Mouse (Mus musculus) cerebellum, postnatal 10 days (tissue): ENCODE data around the gene Itga3.
A peak's percentile ranks its signal among the peaks of the same experiment; 100 is the strongest.

ENCODE experiments used
- DNase-seq, 2 experiments: peaks; one replicate each; pipeline ENCODE4 v3.0.0; 2021; ENCODE audit warnings: mixed read lengths in 2 of 2

The Itga3 gene

GRCm38 (mm10) chr11:95095596-95095995, 19.0 kb upstream of the Itga3 start:
- no peak for DNase-seq

DNA sequence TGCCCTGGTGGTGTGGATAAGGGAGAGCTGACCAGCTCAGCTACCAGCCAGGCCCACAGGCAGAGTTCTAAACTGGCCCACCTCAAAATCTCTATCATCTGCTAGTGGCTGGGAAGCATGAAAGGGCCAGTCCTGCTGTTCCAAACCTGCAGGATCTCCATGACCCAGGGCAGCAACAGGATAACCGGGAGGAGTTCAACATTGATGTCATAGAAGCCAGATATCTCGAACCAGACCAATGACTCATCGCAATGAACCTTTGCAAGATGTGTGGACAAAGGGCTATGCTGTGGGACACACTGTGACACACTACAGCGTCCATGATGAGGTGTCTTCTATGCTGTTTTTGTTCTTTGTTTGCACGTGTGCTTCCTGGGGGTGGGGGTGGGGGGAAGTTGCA, 16.5 kb upstream of the Itga3 start:
- DNase-seq, result no peak

- peak in 1 of 2 experiments; percentile 40 for DNase-seq
These were observed 12.5 kb upstream of the Itga3 start for GRCm38 (mm10) chr11:95088857-95089779.

- DNase-seq, result no peak
These were observed 11.7 kb upstream of the Itga3 start for GRCm38 (mm10) chr11:95088286-95088685.

DNA sequence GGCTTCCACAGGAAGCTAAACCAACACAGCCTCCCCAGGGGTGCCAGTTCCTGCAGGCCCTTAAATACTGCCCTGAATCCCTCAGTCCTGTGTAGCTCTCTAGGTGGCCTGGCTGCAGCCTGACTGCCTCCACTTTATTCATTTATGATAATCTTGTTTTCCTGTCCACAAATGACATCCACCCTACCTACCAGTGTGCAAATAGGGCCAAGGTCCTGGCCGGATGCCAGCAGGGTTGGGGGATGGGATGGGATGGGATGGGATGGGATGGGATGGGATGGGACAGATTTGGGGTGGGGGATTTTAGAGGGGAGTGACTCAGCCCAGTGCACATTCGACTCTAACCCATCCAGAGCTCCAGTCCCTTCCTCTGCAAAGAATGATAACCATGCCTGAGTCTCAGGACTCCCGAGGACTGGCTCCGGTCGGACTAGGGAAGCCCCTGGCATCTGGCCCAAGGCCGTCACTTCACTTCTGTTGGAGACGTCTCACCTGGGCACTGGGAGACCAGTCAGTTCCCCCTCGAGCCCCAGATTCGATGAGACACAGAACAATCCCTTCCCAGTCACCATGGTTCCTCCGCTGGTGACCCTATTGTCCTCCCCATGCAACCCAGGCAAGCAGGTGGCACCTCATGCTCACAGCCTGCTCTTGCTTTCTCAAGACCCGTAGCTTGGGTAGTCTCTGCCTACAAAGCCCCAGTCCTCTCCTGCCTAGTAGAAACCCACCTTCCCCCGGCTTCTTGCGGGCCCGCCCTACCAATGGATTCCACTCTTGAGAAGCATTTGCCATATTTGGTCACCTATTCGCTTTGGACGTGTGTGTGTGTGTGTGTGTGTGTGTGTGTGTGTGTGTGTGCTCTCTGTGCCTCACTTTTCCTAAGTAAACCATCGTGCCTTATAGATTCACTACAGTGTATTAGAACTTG, 11.0 kb upstream of the Itga3 start:
- peak; percentile 50 to 55 for DNase-seq

DNA sequence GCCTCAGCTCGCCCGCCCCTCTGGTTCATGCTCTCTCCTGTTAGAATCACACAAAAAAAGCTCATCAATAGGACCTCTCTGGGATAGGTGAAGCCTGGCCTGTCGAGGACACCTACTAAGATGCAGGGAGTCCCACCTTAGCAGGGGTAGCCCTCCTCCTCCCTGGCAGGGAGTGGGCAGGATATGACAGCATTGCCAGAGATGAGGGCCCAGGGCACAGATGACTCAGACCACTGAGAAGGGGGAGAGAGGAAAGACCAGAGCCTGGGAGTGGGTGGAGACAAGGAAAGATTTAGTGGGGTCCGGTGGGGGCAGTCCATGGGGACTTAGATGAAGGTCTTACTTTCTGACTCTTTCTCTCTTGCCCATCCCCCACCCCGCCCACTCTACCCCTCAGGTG, 9.6 kb upstream of the Itga3 start:
- no peak for DNase-seq

GRCm38 (mm10) chr11:95085710-95086109, 9.1 kb upstream of the Itga3 start:
- DNase-seq, result no peak

DNA sequence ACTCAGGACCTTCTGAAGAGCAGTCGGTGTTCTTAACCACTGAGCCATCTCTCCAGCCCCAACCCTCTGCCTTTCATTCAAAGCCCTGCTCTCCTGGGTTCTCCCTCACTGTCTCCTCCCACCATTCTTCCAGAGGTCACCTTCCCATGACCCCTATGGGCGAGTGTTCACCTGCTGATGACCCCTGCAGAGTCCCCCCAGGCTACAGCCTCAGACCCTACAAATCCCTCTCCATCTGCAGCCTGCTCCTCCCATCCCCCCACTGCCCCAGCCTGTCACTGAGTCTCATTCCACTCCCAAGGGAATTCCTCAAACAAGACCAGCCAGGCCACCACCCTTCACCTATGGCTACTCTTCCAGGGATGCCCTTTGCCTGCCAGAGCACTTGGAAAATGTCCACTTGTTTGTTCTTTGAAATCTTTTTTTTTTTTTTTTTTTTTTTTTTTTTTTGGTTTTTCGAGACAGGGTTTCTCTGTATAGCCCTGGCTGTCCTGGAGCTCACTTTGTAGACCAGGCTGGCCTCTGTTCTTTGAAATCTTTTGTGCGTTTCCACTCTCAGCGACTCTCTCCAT, 8.3 kb upstream of the Itga3 start:
- no peak for DNase-seq

DNA sequence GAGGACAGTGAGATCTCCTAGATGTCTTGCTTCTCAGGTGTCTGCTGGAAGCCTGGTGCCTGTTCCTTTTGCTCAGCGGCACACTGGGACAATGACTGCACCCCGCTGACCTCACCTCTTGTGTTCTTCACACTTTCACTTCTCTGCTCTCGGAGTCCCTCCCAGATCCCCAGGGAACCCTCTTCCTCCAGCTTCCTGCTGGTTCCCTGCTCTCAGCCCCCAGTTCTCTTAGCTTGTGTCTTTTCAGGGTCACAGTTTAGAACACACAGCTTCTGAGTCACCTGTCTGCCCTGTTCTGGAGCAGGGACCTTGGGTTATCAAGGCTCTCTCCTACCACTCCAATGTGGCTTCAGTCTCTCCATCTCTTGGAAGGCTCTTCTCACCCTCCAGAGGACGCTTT, 7.6 kb upstream of the Itga3 start:
- DNase-seq, result no peak

DNA sequence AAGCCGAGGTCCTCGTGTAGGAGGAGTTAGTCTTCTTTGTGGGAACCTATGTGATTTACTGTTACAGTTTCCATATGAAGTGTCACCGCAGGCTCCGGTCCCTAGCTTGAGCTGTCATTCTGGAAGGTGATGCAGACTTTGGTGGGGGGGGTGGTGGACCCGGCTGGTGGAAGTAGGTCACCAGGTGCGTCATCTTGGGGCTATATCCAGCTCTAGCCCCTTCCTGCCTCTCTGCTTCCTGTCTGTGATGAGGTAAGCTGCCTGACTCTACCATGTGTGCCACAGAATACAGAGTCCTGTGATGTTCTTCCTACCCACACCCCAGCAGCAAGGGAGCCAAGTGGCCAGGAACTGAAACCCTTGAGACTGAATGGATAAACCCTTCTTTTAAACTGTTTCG, 6.3 kb upstream of the Itga3 start:
- no peak for DNase-seq

DNA sequence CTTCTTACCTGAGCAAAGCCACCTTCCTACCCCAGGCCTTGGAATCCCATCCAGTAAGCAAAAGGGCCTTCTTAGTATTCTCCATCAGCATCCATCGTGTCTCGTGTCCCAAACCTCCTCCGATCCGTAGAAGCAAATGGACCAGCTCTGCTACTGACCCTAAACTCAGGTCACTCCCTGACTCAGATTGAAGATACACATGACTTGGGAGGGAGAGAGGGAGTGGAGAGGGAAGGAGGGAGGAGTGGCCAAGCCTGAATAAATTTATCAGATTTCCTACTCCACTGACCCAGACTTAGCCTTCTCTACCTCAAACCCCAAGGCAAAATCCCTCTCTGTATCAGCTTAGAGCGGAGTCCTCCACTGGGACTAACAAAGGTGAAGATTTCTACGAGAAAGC, 4.2 kb upstream of the Itga3 start:
- no peak for DNase-seq

GRCm38 (mm10) chr11:95079256-95079875, 2.8 kb upstream of the Itga3 start:
- DNase-seq, result peak in 1 of 2 experiments; percentile 49

DNA sequence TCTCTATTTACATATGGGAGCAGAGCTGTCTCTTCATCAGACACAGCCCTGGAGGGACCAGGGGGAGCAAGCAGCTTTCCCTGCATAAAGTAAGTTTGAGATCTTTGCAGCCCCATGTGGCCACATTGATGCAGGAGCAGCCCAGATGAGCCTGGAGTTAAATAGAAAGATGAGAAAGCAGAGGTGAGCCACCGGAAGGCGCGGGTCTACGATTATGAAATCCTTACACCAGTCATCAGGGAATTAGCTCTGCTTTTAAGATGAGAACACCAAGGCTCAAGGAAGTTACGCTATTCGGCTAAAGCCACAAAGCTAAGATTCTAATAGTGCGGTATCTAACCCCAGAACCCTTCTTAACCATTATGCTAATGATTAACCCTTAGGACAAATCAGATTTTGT, 1.4 kb upstream of the Itga3 start:
- no peak for DNase-seq

GRCm38 (mm10) chr11:95076041-95076535, 513 bp downstream of the Itga3 start:
- DNase-seq, result peak; percentile 86 to 88

- DNase-seq, result no peak
These were observed 1.2 kb downstream of the Itga3 start for GRCm38 (mm10) chr11:95075197-95076040.

DNA sequence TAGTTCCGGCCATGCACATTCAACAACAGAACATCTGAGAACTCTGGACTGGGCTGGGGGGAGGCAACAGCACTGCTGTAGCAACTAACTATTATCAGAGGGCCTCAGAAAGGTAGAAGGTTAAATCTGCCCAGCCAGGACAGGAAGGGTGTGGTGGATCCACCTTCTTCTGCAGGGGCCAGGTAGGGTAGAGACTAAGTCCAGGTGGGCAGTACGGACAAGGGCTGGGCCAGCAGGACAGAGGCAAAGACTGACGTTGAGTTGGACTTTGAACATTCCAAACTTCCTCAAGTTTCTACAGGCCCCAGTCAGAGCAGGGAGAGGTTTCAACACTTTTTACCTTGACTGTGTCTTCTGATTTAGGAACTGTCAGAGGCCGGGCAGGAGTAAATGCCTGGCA, 1.9 kb downstream of the Itga3 start:
- no peak for DNase-seq

DNA sequence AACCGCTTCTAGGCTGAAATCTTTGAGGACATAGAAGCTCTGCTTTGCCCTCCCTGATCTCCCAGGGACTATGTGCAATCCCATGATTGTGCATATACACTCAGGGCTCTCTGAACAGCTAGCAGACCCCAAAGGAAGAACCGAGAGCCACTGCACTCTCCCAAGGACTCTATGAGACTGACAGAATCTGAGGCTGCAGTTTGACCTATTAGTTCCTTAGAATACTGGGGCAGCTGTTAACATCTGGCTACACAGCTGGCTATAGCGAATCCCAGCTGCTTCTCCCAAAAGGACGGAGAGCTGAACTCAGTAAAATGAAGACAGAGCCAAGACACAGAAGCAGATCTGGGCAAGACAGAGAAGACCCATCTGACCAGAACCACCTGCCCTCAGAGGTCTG, 2.8 kb downstream of the Itga3 start:
- DNase-seq, result no peak

GRCm38 (mm10) chr11:95072804-95073203, 3.8 kb downstream of the Itga3 start:
- peak; percentile 58 to 63 for DNase-seq

DNA sequence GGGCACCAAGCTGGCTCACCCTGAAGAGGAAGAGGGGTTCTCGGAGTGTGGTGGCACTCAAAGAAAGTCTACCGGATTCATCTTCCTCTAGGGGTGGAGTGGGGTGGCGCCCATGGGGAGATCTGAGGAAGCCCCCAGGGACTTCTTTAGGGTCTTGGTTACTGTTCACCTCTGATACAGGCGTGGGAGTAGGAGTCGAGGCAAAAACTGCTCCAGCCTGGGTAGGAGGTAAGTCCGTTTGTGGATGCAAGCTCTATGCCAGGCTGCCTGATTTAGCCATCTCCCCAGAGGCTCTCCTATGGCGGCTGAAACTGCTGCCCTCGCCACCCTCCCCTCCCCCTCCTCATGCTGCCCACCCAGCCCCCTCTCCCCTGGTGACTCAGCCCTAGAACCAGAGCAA, 4.5 kb downstream of the Itga3 start:
- no peak for DNase-seq

DNA sequence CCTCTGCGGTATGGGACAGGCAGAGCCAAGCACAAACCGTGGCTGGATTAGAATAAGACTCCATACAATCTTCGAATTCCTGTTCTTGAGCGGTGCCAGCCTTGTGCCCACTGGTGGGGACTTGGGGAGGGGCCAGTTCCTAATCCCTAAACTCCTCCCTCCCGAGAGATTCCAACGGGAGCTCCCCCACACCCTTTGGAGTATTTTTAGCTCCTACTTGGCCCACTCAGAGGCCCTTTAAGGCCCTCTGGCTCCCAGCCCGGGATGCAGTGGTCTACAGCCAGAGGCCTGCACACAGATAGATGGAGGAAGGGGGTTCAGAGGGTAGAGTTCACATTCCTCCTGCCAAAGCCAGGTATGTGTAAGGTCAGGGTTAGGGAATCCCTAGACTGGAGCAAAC, 5.3 kb downstream of the Itga3 start:
- DNase-seq, result peak; percentile 53 to 55
